Mouse (Mus musculus): ENCODE data around the gene Gm35549. TPM values are rescaled to one million over a fixed set of nuclear protein-coding genes. Genes with fewer than 3 reads are reported as not detected.

Gene Gm35549
- not detected in 2 replicates for polyA plus RNA-seq (2012; rRNA removed)

GRCm38 (mm10) chr9:122843760-122844159, at the start of gene Gm35549:
TSS of gene Gm35549 (minus strand) at chr9:122844035.
- DNase-seq, result peak; percentile 31
- H3K4me3 ChIP-seq (replicated peaks; ENCODE audit: extremely low read depth, low read depth, low read length), result no peak within 1 kb of the TSS
- 57% methylated on average over 3 of the region's 3 CpGs for WGBS
- no peak for TF ChIP-seq CTCF (IDR thresholded peaks at IDR 0.05; ENCODE audit: insufficient read depth, low read length)
- no peak for TF ChIP-seq POLR2A (IDR thresholded peaks at IDR 0.05; ENCODE audit: borderline replicate concordance, extremely low read depth, low read depth, low read length)
- H3K4me1 ChIP-seq (ENCODE audit: control insufficient read depth, insufficient read depth, low read length), result no peaks in the 10 kb centered on the region

GRCm38 (mm10) chr9:122886372-122887179, 42.7 kb upstream of the Gm35549 start:
- 7% methylated on average over 54 of the region's 54 CpGs for WGBS
- Histone ChIP-seq H3K4me1 (ENCODE audit: control insufficient read depth, insufficient read depth, low read length) (no peaks in the 10 kb centered on the region; the same call in 1 of the 2 replicates), H3K4me3 (replicated peaks; ENCODE audit: extremely low read depth, low read depth, low read length) (peak overlapping the region; percentile 96)
- TF ChIP-seq POLR2A (IDR thresholded peaks at IDR 0.05; ENCODE audit: borderline replicate concordance, extremely low read depth, low read depth, low read length) (peak; percentile 84; the same call in 1 of the 2 replicates), CTCF (IDR thresholded peaks at IDR 0.05; ENCODE audit: insufficient read depth, low read length) (no peak)
- peak; percentile 61 for DNase-seq

GRCm38 (mm10) chr9:122885385-122885784, 41.5 kb upstream of the Gm35549 start, which contains the start of gene Zkscan7:
TSS of gene Zkscan7 (plus strand) at chr9:122885685.
- DNase-seq, result no peak

GRCm38 (mm10) chr9:122875145-122875544, 31.3 kb upstream of the Gm35549 start:
- Histone ChIP-seq H3K4me3 (replicated peaks; ENCODE audit: extremely low read depth, low read depth, low read length) (no peak overlapping the region), H3K4me1 (ENCODE audit: control insufficient read depth, insufficient read depth, low read length) (no peaks in the 10 kb centered on the region)
- no peak for TF ChIP-seq POLR2A (IDR thresholded peaks at IDR 0.05; ENCODE audit: borderline replicate concordance, extremely low read depth, low read depth, low read length)
- no peak for TF ChIP-seq CTCF (IDR thresholded peaks at IDR 0.05; ENCODE audit: insufficient read depth, low read length)
- WGBS, result 84% methylated on average over 2 of the region's 2 CpGs
- DNase-seq, result no peak

More at GRCm38 (mm10) chr9:122885385-122885784, 41.5 kb upstream of the Gm35549 start, which contains the start of gene Zkscan7:
- 92% methylated on average over 3 of the region's 3 CpGs for WGBS
- no peak for TF ChIP-seq CTCF (IDR thresholded peaks at IDR 0.05; ENCODE audit: insufficient read depth, low read length)
- TF ChIP-seq POLR2A (IDR thresholded peaks at IDR 0.05; ENCODE audit: borderline replicate concordance, extremely low read depth, low read depth, low read length), result no peak
- Histone ChIP-seq H3K4me3 (replicated peaks; ENCODE audit: extremely low read depth, low read depth, low read length) (peak within 1 kb of the TSS; percentile 96), H3K4me1 (ENCODE audit: control insufficient read depth, insufficient read depth, low read length) (no peaks in the 10 kb centered on the region; the same call in 1 of the 2 replicates)

GRCm38 (mm10) chr9:122874653-122875052, 30.8 kb upstream of the Gm35549 start:
- no peak for DNase-seq
- Histone ChIP-seq H3K4me3 (replicated peaks; ENCODE audit: extremely low read depth, low read depth, low read length) (no peak overlapping the region), H3K4me1 (ENCODE audit: control insufficient read depth, insufficient read depth, low read length) (no peaks in the 10 kb centered on the region)
- 45% methylated on average over 1 of the region's 1 CpGs for WGBS
- TF ChIP-seq CTCF (IDR thresholded peaks at IDR 0.05; ENCODE audit: insufficient read depth, low read length), result no peak
- TF ChIP-seq POLR2A (IDR thresholded peaks at IDR 0.05; ENCODE audit: borderline replicate concordance, extremely low read depth, low read depth, low read length), result no peak

- no peaks in the 10 kb centered on the region for H3K4me1 ChIP-seq (ENCODE audit: control insufficient read depth, insufficient read depth, low read length)
- 80% methylated on average over 4 of the region's 4 CpGs for WGBS
- DNase-seq, result no peak
- H3K4me3 ChIP-seq (replicated peaks; ENCODE audit: extremely low read depth, low read depth, low read length), result no peak overlapping the region
- TF ChIP-seq CTCF (IDR thresholded peaks at IDR 0.05; ENCODE audit: insufficient read depth, low read length) (no peak), POLR2A (IDR thresholded peaks at IDR 0.05; ENCODE audit: borderline replicate concordance, extremely low read depth, low read depth, low read length) (no peak)
Observed at GRCm38 (mm10) chr9:122872595-122872994, 28.8 kb upstream of the Gm35549 start.

GRCm38 (mm10) chr9:122866192-122866591, 22.4 kb upstream of the Gm35549 start:
- 61% methylated on average over 4 of the region's 4 CpGs for WGBS
- H3K4me1 ChIP-seq (ENCODE audit: control insufficient read depth, insufficient read depth, low read length), result peaks cover 8% of the 10 kb centered on the region
- TF ChIP-seq POLR2A (IDR thresholded peaks at IDR 0.05; ENCODE audit: borderline replicate concordance, extremely low read depth, low read depth, low read length) (no peak), CTCF (IDR thresholded peaks at IDR 0.05; ENCODE audit: insufficient read depth, low read length) (no peak)

GRCm38 (mm10) chr9:122865697-122866166, 21.9 kb upstream of the Gm35549 start, which contains the start of gene Zfp445:
TSS of gene Zfp445 (minus strand) at chr9:122866006.
- WGBS, result 1% methylated on average over 34 of the region's 34 CpGs
- Histone ChIP-seq H3K4me3 (replicated peaks; ENCODE audit: extremely low read depth, low read depth, low read length) (peak within 1 kb of the TSS; percentile 90), H3K4me1 (ENCODE audit: control insufficient read depth, insufficient read depth, low read length) (peaks cover 8% of the 10 kb centered on the region)
- peak; percentile 77 for DNase-seq
- TF ChIP-seq CTCF (IDR thresholded peaks at IDR 0.05; ENCODE audit: insufficient read depth, low read length) (no peak), POLR2A (IDR thresholded peaks at IDR 0.05; ENCODE audit: borderline replicate concordance, extremely low read depth, low read depth, low read length) (peak; percentile 57; the same call in 1 of the 2 replicates)

More at GRCm38 (mm10) chr9:122866192-122866591, 22.4 kb upstream of the Gm35549 start:
- H3K4me3 ChIP-seq (replicated peaks; ENCODE audit: extremely low read depth, low read depth, low read length), result peak overlapping the region; percentile 90
- DNase-seq, result no peak

- peaks cover 8% of the 10 kb centered on the region for H3K4me1 ChIP-seq (ENCODE audit: control insufficient read depth, insufficient read depth, low read length)
- DNase-seq, result no peak
- TF ChIP-seq POLR2A (IDR thresholded peaks at IDR 0.05; ENCODE audit: borderline replicate concordance, extremely low read depth, low read depth, low read length), result no peak
- no peak for TF ChIP-seq CTCF (IDR thresholded peaks at IDR 0.05; ENCODE audit: insufficient read depth, low read length)
- peak overlapping the region; percentile 31 for H3K4me3 ChIP-seq (replicated peaks; ENCODE audit: extremely low read depth, low read depth, low read length)
- 43% methylated on average over 3 of the region's 3 CpGs for WGBS
Observed at GRCm38 (mm10) chr9:122864848-122865247, 21.0 kb upstream of the Gm35549 start.
